Mouse (Mus musculus) cerebellum, adult (tissue): ENCODE results near the gene Kcnn1.

ENCODE experiments used
- ATAC-seq: cut with Nextera tagmentation; 2 replicates; pipeline ENCODE4 v1.9.2; 2017; ENCODE audit warnings: mild to moderate bottlenecking, moderate library complexity, mixed read lengths; ENCODE audit not compliant: insufficient number of reproducible peaks, low FRiP score, low TSS enrichment

Kcnn1 gene

DNA sequence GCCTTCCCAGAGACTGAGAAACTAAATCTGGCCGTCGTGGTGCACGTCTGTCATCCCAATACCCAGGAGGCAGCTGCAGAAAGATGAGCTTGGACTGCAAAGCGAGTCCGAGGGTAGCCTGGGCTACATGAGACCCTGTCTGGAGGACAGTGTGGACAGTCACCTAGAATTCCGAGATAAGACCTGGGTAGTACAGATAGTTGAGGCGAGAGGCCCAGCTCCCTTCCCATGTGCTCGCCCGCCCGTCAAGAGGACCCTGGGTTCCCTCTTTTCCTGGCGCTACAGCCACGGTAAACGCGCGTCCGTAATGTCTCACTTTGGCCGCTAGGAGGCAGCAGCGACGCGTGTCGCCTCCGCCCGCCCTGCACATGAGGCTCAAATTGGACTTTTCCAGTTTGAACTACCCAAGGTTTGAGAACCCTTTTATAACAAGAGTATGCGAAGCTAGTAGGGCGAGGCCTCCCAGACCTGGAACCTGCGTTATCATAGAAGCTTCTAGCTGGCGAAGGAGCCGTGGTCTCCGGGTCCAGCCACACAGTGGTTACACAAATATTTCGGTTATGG lies 41.6 kb downstream of the Kcnn1 start:
- ATAC-seq, result peak; percentile 23; the same call in 1 of the 2 replicates

DNA sequence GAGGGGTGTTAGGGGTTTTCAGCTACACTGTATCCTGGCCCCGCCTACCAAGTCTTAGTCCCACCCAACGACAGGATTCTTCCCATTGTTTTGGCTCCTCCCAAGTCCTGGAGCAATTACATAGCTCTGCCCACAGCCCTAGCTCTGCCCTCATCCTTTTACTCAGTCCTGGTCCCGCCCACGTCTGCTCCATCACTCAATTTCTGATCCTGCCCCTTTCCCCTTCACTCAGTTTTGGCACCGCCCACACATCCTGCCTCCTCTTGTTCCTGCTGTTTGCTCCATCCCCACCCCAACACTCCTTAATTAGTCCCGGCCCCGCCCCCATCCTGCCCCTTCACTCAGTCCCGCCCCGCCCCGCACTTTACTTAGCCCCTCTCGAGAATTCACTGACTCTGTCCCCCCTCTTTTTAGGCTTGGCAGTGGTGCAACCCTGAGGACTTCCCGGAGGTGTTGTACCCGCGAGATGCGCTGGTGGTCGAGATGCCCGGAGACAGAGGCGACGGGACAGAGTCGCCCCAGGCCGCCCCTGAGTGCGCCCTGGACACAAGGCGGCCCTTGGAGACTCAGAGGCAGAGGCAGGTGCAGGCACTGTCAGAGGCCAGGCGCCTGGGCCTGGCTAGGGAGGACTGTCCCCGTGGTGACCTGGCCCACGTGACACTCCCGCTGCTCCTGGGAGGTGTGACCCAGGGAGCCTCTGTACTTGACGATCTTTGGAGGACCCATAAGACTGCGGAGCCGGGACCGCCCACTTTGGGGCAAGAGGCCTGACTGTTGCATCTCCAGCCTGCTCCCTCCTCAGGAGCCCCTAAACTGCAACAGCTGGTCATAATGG lies 42.7 kb downstream of the Kcnn1 start:
- no peak for ATAC-seq

DNA sequence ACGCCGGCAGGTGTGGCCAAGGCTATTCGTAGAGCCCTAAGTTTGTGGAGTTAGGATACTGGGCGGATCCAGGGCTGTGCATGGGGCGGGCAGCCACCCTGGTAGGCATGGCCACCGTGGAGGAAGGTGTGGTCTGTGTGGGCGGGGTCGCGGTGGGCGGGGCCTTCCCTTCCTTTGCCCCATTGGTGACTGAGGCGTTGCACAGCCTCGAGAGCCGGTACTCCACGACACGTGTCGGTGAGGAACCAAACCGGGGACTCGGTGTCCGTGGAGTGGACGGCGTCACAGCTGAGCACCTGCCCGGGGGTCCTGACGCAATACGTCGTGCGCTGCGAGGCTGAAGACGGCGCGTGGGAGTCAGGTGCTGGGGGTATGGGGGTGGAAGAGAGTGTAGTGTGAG lies 46.4 kb downstream of the Kcnn1 start:
- ATAC-seq, result no peak

DNA sequence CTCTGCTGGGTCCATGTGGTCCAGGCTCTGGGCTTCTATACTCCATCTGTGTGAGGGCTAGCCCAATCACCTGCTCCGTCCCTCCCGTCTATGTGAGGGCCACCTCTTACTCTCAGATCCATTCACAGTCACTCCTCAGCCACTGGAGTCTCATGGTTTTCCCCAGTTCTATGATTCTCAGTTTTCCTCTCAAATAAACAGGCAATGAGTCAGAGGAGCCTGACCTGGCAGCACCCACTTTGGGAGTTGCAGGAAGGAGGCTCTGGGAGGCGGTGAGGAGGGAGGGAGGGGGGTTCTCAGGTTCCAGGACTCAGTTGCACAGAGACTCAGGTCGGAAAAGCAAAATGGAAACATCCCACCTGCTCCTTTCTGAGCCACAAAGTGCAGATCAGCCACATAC lies 50.2 kb downstream of the Kcnn1 start:
- ATAC-seq, result no peak

DNA sequence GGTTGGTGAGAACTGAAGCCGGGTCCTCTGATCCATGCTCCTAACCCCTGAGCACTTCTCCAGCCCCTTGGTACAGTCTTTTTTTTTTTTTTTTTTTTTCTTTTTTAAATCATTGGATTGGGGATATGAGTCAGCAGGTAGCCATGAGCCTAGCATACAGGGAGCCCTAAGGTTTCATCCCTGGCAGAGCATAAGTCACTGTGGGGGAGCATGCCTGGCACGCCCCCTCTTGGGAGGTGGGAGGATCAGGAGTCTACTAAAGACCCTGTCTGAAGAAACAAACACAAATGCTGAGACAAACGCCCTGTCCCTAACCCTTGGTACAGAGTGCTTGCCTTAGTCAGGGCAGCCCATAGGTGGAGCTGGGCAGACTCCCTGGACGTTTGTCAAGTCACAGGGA lies 51.0 kb downstream of the Kcnn1 start:
- no peak for ATAC-seq

DNA sequence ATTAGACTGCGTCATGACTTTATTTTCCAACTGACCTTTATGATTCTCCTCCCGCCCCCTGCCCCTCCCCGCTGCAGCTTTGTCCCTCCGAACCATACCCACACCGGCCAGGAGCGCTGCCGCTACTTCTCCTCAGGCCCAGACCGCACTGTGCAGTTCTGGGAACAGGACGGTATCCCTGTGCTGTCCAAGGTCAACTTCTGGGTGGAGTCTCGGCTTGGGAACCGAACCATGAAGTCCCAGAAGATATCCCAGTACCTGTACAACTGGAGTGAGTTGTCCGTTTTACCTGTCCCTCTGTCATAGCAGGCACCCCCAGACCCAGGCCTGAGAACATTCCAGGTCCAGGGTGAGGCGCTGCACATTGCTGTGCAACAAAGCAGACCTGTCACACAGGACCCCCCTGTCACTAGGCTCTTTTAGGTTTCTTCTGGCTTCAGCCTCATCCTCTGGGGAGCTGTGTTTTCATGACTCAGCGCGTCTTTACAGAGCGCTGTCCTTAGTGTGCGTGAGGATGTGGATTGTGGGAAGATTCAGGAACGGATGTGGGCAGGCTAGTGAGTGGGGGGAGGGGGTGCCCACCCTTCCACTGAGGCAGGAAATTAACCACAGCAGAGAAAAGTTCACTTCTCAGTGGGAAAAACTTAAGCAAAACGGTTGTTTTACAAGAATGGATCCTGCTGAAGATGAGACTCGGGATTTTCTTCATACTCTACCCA lies 51.9 kb downstream of the Kcnn1 start:
- no peak for ATAC-seq

DNA sequence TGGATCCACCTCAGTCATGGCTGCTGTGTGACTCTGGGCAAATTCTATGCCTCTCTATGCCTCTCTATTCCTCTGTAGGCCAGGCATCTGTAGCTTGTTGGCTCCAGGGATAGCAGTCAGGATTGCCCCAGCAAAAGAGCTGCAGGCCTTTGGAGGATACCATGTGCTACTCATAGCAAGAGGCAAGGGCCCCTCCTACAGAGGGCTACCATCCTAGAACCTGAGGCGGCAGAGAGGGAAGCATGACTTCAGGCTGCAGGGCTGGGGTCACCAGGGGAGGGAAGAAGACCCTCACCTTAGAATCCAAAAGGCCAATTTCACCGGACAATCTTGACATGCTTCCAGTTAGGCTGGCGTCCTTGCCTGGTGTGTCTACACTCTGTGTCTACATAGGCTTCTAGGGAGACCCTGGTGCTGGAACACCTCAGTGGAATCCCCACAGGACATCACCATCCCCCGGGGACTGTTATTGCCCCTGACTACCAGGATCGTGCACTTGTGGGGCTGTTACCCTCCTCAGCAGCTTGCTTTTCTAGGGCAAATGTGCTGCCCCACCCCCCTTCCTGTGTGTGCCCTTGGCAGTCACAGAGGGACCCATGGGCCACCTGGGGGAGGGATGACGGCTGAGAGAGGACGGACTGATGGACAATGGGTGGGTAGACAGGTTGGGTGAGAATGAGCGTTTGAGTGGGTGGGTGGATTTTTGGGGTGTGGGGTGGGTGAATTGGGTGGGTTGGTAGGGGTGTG lies 53.9 kb downstream of the Kcnn1 start:
- ATAC-seq, result no peak

DNA sequence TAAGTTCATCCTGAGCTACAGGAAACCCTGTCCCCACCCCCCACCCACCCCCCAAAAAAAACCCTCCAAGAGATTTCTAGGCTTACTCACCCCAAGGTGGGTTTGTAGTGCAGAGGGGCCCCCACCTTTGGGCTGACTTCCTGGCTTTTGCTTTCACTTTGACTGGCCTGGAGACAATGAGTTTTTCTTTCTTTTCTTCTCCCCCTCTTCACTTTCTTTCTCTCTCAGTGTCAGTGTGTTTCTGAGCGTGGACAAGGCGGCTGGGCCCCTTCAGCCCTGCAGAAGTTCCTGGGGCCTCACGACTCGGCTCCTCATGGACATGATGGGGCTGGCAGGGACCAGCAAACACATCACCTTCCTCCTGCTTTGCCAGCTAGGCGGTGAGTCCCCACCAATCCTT lies 54.8 kb downstream of the Kcnn1 start, which contains the start of gene Il12rb1:
Gene Il12rb1 (plus strand): TSS at position 211 of the 400 bp plus-strand sequence.
- ATAC-seq, result no peak

DNA sequence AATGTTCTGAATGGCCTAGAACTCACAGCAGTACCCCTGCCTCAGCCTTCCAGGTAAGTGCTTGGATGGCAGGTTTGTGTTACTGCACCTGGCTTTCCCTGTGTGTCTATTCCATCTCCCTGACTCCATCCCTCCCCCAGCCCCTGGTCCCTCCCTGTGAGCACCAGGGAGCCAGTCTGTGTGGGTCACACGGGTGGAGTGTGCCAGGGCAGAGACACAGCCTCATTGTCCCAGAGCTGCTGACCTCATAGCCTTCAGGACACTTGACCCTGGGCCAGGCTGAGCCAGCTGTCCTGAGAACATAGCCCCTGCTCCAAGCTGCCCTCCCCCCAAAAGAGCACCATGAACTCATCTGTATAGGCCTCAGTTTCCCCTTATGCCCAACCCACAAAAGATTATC lies 55.8 kb downstream of the Kcnn1 start:
- no peak for ATAC-seq

DNA sequence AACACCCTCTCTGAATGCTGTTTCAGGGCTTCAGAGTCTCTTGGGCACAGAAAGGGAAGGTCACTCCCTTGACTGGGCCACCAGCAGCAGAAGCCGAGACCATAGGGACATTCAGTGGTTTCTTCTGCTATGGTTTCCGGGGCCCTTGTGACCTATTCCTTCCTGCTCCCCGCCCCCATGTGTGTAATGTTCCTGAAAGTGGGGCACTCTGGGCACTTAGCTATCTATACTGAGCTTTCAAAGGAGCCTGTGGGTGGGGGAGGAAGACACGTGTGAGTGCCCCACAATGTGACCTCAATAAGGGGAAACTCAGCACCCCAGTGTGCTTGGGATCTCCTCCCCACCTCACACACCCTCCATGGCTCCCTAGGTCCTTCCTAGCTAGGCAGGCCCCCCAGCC lies 56.5 kb downstream of the Kcnn1 start:
- no peak for ATAC-seq

DNA sequence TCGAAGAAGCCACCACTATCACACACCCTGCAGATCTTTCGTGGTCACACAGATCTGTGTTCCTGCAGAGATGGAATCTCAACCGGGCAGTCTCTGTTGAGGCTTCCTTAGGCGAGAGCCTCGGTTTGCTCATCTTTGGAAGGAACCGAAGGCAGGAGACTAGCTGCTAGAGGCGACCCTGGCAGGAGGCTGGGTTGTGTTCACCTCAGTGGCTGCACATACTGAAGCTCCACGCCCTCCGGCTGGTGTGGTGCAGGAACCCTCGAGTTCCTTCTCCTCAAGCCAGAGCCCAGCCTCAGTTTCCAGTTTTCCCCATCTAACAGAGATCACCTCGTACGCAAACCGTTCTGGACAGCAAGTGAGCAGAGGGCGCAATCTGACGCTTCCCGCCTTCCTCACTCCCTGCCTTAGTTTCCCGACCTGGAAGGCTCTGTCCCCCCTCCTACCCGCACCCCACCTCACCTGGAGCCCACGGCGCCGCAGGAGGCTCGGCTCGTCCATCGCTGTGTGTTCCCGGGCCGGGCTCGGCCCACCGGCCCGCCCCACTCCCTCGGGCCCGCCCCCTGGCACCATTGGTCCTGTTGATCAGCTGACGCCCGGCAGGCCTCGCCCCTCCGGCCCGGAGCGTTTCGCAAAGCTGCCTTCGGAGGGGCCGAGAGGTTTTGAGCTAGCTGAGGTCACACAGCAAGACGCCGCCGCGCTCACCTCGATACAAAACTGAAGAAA lies 58.4 kb downstream of the Kcnn1 start, which contains the start of gene Mast3:
Gene Mast3 (minus strand): TSS at position 574 of the 726 bp plus-strand sequence.
- no peak; the same call in 1 of the 2 replicates for ATAC-seq

DNA sequence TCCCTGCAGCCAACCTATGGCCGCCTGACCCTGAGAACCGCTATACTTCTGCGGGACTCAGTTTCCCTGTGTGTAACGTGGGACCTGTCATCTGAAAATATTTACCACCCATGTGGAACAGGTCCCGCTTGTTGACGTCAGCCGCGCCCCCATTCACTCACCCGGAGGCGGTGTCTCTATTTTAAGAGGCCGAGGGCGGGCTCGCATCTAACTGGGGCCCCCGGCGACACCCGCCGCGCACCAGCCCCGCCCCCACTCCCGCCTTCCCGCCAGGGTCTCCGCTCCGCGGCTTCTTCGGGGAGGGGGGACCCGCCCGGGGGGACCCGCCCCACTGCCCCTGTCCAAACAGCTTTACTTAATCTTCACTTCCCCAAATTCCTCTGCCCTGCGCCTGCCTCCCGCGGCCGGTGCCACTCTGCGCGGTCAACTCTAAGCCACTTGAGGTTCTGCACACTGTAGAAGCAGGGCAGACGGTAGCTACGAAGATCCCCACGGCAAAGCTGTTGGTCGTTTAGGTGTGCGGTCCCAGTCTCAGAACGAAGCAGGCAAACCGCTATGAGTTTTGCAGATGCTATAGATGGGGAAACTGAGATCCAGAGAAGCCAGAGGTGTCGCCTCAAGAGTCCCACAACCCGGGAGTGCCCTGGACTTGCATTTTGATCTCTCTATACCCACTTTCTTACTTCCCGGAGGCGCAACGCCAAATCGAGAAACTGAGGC lies 59.1 kb downstream of the Kcnn1 start:
- no peak for ATAC-seq

DNA sequence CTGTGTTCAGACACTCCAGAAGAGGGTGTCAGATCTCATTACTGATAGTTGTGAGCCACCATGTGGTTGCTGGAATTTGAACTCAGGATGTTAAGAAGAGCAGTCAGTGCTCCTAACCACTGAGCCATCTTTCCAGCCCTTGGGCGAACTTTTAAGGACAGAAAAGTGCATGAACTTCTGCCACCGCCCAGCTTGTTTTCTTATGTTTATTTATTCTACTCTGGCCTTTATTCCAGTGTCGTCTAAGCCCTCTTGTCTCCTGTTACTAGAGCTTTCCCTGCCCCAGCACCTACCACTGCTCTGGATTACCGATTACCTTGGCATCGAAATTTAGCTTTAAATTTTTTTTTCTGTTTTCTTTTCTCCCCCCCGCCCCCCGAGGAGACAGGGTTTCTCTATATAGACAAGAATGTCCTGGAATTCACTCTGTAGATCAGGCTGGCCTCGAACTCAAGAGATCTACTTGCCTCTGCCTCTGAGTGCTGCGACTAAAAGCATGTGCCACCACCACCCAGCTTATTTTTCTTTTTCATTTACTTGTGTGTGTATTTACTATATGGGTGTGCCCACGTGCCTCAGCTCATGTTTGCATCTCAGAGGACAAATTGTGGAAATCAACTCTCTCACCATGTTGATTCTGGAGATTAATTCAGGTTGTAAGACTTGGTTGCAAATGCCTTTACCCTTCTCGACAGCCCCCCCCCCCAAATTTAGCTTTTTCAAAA lies 60.1 kb downstream of the Kcnn1 start:
- ATAC-seq, result no peak

DNA sequence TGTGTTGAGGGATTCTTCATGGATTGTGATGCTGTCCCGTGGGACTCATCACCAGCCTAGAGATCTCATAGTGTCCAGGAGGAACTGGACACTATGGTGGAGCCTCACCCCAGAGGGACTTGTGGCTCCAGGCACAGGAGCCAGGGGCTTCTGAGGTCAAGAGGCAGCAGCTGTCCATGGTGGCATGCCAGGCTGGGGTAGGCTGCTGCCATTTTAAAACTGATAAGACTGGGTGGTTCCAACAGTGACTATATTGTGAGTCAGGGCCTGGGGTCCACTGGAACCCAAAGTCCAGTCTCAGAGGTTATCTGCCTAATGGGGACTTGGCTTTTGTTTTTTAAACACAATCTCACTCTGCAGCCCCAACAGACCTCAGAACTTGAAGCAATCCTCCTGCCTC lies 61.2 kb downstream of the Kcnn1 start:
- ATAC-seq, result no peak

DNA sequence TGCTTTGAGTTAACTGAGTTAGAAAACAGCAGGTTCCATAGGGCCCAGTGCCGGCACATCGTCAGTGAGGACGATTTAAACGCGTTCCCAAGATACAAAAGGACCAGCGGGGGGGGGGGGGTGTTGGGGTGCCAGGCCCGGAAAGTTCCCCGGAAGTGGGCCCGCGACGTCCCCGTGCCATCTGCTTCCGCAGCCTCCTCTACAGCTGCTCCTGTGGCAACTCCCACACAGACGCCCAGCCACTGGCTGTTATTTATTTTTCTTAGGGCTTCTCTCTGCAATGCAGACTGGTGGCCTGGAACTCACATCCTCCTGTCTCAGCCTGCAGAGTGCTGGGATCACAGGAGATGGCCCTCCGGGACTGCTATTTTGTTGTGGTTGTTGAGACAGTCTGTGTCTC lies 61.9 kb downstream of the Kcnn1 start:
- no peak for ATAC-seq

DNA sequence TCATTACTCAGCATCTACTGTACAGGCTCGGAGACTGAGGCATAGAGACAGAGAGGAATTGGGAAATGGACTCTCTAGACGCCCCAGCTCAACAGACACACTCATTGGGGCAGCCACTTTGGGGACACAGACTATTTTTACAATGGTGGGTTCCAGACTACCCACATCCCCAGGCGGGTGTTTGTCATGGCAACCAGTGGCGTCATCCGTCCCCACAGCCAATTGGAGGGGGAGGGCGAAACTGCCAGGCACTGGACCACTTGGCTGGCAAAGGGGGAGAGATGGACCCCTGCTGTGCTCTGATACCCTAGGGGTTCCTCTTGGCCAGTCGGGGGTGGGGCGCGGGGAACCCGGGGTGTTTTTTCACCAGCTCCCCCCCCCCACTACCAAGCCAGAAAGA lies 62.4 kb downstream of the Kcnn1 start:
- ATAC-seq, result no peak

DNA sequence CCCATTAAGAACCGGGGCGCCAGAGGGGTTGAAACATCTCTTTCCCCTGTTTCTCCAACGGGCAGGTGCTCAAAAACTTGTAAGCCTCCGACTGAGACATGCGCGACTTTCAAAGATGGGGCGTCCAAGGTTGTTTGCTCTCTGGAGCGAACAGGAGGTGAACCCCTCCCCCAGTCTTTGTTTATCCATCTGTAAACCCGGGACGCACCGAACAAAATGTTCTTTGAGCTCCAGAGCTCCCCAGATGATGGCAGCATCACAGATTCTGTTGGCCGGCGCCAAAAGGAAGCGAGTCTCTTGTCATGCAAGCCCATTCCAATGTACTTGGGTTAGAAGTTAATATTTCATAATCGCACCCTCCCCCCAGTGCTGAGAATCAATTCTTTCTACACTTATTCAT lies 64.8 kb downstream of the Kcnn1 start:
- no peak for ATAC-seq
